Mouse (Mus musculus) activated CD4-positive, CD25-positive, alpha-beta regulatory T cell, adult 9 weeks (primary cell): Measurements from ENCODE around the gene Rbm7. TPM values are rescaled to one million over a fixed set of nuclear protein-coding genes. Genes with fewer than 3 reads are reported as not detected.

Experiments
- polyA plus RNA-seq: library from polyadenylated mRNA; unstranded; fragments of 100-300 nt; shearing (Covaris generic); gene quantifications from one replicate; pipeline ENCODE4 v1.2.1, GENCODE M21; 2017

Rbm7 gene
- polyA plus RNA-seq = 168 TPM

DNA sequence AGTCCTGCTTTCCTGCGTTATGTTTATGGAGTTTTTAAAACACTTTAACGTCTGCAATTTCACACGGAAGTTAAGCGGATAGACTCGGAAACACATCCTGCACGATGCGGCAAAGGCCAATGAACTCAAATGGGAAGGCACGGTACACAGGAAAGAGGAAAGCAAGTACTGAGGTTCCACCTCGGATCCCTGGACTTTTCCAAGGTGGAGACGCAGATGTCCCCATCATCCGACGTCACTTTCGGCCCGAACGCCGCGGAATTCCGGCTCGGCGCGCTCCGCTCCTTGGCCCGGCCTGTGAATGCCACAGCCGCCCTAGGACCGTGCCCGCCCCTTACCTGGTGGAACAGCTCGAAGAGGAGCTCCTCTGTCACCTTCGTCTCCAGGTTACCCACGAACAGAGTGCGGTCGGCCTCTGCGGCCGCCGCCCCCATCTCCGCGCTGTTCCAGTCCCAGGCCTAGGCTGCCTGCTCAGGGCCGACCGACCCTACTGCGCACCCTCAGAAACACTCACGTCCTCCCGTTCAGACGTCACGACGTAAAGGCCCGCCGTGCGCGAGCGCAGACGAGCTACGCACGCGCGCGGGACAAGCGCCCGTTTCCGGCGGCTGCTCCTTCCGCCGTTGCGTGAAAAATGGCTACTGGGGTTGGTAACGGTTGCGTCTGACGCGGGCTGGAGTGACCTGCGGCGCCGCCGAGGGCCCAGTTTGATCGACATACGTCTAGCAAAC is at the start of gene Rbm7, which contains the start of gene Gm5617:
Gene Rbm7 (minus strand): TSS at position 483 of the 731 bp plus-strand sequence.
Gene Gm5617 (plus strand): TSS at position 626 of the 731 bp plus-strand sequence.

DNA sequence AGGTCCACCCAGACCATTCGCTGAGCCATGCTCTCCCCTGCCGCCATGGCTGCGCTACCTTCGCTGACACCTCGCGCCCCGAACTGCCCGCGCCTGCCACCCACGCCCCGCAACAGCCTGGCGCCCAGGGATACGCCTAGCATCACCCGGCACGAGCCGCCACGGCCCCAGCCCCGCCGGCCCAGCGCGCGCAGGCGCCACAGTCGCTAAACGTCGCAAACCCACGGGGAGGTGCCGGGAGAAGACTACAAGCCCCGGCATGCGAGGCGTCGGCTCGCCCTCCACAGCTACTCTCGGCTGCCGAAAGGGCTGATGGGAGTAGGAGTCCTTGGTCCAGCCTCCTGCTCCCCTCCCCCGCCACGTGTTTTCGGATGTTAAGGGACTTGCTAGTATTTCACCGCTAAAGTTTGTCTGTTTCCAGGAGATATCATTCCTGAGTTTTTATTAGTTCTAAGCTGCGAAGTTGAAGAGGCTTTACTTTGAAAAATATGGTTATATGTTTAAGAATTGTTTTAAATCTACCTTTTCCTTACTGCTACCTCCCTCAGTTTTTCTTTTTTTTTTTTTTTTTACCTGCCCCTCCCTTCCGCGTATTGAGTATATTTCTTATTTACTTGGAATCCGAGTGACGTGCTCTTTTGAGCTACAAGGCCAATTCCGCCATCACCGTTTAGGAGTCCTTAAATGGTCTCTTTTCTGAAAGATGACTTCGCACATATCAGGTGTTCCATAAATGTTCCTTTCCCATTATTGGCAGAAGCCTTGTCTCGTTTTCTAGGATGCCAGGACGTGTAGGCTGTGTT is 14.5 kb downstream of the Rbm7 start, which contains the start of gene Rexo2:
Gene Rexo2 (minus strand): TSS at position 213 of the 803 bp plus-strand sequence.

Other genes with a start within 250 kb of the Rbm7 start
- 1.1 TPM for gene Nxpe2, start 141.8 kb downstream of the Rbm7 start, polyA plus RNA-seq
- gene Rexo2, start 14.7 kb downstream of the Rbm7 start, polyA plus RNA-seq = 167 TPM
- 15.0 TPM for gene Gm5617, start 143 bp upstream of the Rbm7 start, polyA plus RNA-seq
- gene Nnmt, start 109.9 kb upstream of the Rbm7 start, polyA plus RNA-seq = 0.44 TPM